Mouse (Mus musculus) limb, embryonic 15.5 days (tissue): ENCODE data around the gene Galntl5. TPM values are rescaled to one million over a fixed set of nuclear protein-coding genes. Genes with fewer than 3 reads are reported as not detected.
A peak's percentile ranks its signal among the peaks of the same experiment; 100 is the strongest.
"Not testable (repeated sequence)": the region's sequence is repeated elsewhere in the genome, so short reads cannot be mapped to it uniquely, and the experiment has no call there.

ENCODE experiments used
- ATAC-seq: fragments of 200-750 bp; cut with Nextera tagmentation; 2 replicates; pipeline ENCODE4 v1.8.0; 2017; ENCODE audit warnings: low read depth, moderate TSS enrichment; ENCODE audit not compliant: insufficient number of reproducible peaks, low FRiP score, low TSS enrichment
- H3K27ac ChIP-seq: fragments of 300-500 bp; sonication (generic); 2 replicates; pipeline ENCODE4 v1.5.1; 2015; ENCODE audit warnings: moderate library complexity, mild to moderate bottlenecking, inconsistent platforms
- H3K27me3 ChIP-seq: fragments of 300-500 bp; sonication (generic); 2 replicates; pipeline ENCODE4 v1.6.1; 2015; ENCODE audit warnings: inconsistent platforms
- H3K36me3 ChIP-seq: fragments of 300-500 bp; sonication (generic); 2 replicates; pipeline ENCODE4 v1.6.1; 2015; ENCODE audit warnings: inconsistent platforms
- H3K4me1 ChIP-seq: fragments of 300-500 bp; sonication (generic); 2 replicates; pipeline ENCODE4 v1.6.1; 2015; ENCODE audit warnings: inconsistent platforms
- H3K4me2 ChIP-seq: fragments of 300-500 bp; sonication (generic); 2 replicates; pipeline ENCODE4 v1.6.1; 2015; ENCODE audit warnings: mild to moderate bottlenecking, inconsistent platforms
- H3K4me3 ChIP-seq: fragments of 300-500 bp; sonication (generic); 2 replicates; pipeline ENCODE4 v1.5.1; 2015; ENCODE audit warnings: mild to moderate bottlenecking, inconsistent platforms
- H3K9ac ChIP-seq: fragments of 300-500 bp; sonication (generic); 2 replicates; pipeline ENCODE4 v1.6.1; 2015; ENCODE audit warnings: inconsistent platforms
- H3K9me3 ChIP-seq: fragments of 300-500 bp; sonication (generic); 2 replicates; pipeline ENCODE4 v1.6.1; 2016; ENCODE audit warnings: inconsistent platforms
- WGBS: fragments of 180-500 bp; shearing (Covaris S2); methylation state at CpG from one replicate; pipeline ENCODE4 v1.1.7; 2015; 5-methylcytosine and 5-hydroxymethylcytosine counted together
- polyA plus RNA-seq: library from polyadenylated mRNA; unstranded; fragments of >200 nt; fragmentation: Nextera tagmentation; extraction: Ambion mirVana; gene quantifications from 2 replicates; pipeline ENCODE4 v1.2.1, GENCODE M21; 2015

The Galntl5 gene
- polyA plus RNA-seq, 1 experiment from 2014 or later = not detected

DNA sequence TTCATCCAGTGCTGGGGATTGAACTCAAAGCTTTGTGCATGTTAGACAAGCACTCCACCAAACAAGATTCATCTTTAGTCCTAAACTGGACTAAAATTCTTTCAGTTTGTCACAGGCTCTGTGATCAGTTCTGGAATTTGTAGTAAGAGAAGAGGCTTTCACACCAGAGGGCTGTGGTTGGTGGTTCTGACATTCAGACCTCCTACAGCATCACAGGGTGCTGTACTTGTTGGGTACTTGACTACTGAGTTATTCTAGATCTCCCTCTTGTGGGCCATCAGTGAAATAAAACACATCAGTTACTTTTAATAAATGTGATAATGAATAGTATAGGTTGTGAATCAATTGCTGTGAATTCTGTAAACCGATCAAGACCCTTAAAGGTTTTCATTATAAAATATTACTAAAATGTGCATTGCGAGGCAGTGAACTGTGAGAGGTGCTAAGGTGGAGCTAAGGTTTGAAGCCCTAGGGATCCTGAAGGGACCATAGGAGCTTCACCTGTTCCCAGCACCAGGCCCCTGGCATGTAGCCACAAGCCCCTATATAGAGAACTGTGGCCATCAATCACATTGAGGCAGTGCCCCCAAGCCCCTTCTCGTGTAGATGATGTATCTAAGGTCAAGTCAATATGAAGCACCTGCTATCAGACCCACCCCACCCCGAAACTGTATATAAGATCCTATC is 16.0 kb upstream of the Galntl5 start:
- H3K4me2 ChIP-seq = no peak overlapping the region
- no peaks in the 10 kb centered on the region for H3K4me1 ChIP-seq
- 82% methylated on average over 4 of the region's 4 CpGs for WGBS
- no peaks in the 10 kb centered on the region for H3K9me3 ChIP-seq
- H3K27me3 ChIP-seq = no peaks in the 10 kb centered on the region
- no peak overlapping the region for H3K4me3 ChIP-seq
- peak; percentile 54; the same call in 1 of the 2 replicates for ATAC-seq
- no peak overlapping the region for H3K9ac ChIP-seq
- no peak overlapping the region for H3K27ac ChIP-seq
- H3K36me3 ChIP-seq = no peaks in the 10 kb centered on the region

GRCm38 (mm10) chr5:25165789-25166135 is 15.5 kb upstream of the Galntl5 start:
- no peak overlapping the region for H3K4me2 ChIP-seq
- ATAC-seq = no peak
- H3K4me3 ChIP-seq = no peak overlapping the region
- no peaks in the 10 kb centered on the region for H3K9me3 ChIP-seq
- 84% methylated on average over 3 of the region's 3 CpGs for WGBS
- no peak overlapping the region for H3K27ac ChIP-seq
- no peaks in the 10 kb centered on the region for H3K4me1 ChIP-seq
- H3K27me3 ChIP-seq = no peaks in the 10 kb centered on the region
- H3K9ac ChIP-seq = no peak overlapping the region
- no peaks in the 10 kb centered on the region for H3K36me3 ChIP-seq

GRCm38 (mm10) chr5:25166665-25167064 is 14.6 kb upstream of the Galntl5 start:
- Histone ChIP-seq H3K4me1 (no peaks in the 10 kb centered on the region), H3K27ac (no peak overlapping the region), H3K36me3 (no peaks in the 10 kb centered on the region), H3K9ac (no peak overlapping the region), H3K9me3 (no peaks in the 10 kb centered on the region), H3K27me3 (no peaks in the 10 kb centered on the region), H3K4me2 (no peak overlapping the region), H3K4me3 (no peak overlapping the region)
- WGBS = 71% methylated on average over 4 of the region's 4 CpGs
- ATAC-seq = no peak

DNA sequence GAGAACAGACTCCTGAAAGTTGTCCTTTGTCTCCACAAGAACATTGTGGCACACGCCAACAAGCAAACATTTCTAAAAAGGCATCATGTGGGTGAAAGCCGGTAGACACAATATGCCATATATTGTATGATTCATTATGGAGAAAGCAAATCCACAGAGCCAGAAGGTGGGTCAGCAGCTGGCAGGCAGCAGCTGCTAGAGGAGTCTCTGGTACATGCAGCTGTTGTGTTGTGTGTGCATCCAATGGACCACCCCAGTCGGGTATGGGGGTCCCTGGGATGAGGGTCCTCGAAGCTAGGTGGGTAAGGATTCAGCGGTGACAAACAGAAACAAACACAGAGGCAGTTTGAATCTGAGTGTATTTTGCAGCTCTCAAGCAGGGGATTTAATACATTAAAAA is 3.3 kb upstream of the Galntl5 start:
- H3K9me3 ChIP-seq, H3K4me3 ChIP-seq, H3K27ac ChIP-seq, H3K27me3 ChIP-seq, H3K4me2 ChIP-seq, H3K9ac ChIP-seq, ATAC-seq, H3K36me3 ChIP-seq, H3K4me1 ChIP-seq: not testable (repeated sequence)
- WGBS = 82% methylated on average over 5 of the region's 5 CpGs

DNA sequence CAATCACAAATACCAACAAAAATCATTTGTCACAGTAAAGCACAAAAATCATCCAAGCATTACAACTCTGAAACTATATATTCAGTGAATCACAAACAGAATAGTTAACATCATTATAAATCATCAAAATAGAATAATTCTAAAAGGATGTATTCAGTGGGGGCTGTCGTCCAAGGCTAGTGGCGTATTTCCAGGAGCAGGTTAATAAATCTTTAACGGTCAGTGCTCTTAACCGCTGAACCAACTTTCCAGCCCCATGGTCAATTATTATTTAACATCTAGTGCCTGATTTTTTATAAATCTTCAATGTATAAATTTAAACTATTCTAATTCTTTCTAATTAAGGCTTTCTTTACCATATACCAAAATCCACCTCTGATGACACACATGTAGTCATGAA is 2.7 kb upstream of the Galntl5 start:
- ATAC-seq, H3K4me2 ChIP-seq, H3K4me3 ChIP-seq, H3K27ac ChIP-seq, H3K9me3 ChIP-seq, H3K36me3 ChIP-seq, H3K9ac ChIP-seq, H3K4me1 ChIP-seq, H3K27me3 ChIP-seq: not testable (repeated sequence)
- WGBS = 64% methylated on average over 4 of the region's 4 CpGs

DNA sequence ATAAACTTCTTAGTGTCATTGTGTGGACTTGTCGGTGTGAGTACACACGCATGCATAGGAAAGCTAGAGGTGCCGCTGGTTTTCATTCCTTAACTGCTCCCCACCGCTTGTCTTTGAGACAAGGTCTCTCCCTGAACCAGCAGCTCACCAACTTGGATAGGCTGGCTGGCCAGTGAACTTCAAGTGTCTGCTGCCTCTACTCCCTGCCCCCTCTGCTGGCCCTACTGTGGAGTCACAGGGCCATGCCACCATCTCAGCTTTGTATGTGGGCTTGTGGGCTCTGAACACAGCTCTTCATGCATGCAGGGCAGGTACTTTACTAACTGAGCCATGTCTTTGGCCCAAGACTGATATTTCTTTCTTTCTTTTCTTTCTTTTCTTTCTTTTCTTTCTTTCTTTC is 2.0 kb upstream of the Galntl5 start:
- Histone ChIP-seq H3K4me1 (no peaks in the 10 kb centered on the region), H3K27ac (no peak overlapping the region), H3K27me3 (no peaks in the 10 kb centered on the region), H3K9ac (no peak overlapping the region), H3K36me3 (no peaks in the 10 kb centered on the region), H3K4me3 (no peak overlapping the region), H3K9me3 (no peaks in the 10 kb centered on the region), H3K4me2 (no peak overlapping the region)
- 92% methylated on average over 4 of the region's 4 CpGs for WGBS
- ATAC-seq = no peak

DNA sequence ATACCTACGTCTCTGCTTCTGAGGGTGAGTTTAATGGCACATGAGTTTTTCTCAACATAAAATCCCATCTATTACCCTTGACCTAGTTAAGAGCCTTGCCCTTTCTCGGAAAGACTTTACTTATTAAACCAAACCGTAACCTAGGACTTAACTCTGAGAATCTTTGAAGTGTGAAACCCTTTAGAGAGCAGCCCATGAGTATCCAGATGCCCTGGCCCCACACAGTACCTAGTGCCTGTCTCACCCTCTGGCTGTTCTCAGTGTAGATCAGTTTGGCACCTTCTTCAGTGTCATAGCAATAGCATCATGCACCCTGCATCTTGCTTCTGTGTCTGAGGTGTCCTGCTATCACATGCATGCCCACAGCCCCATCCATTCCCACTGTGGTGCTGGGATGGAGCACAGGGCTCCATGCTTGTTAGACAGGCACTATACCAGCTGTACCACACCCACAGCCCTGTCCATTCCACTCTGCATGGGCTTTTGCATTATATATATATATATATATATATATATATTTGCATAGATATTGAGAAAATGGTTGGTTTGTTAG is 1.2 kb upstream of the Galntl5 start:
- Histone ChIP-seq H3K4me2 (no peak overlapping the region), H3K4me3 (no peak overlapping the region), H3K9ac (no peak overlapping the region), H3K9me3 (no peaks in the 10 kb centered on the region), H3K36me3 (no peaks in the 10 kb centered on the region), H3K27me3 (no peaks in the 10 kb centered on the region), H3K4me1 (no peaks in the 10 kb centered on the region), H3K27ac (no peak overlapping the region)
- WGBS = 78% methylated on average over 3 of the region's 3 CpGs
- ATAC-seq = no peak

GRCm38 (mm10) chr5:25183595-25183994 is 2.3 kb downstream of the Galntl5 start:
- WGBS = 82% methylated on average over 4 of the region's 4 CpGs
- ATAC-seq = no peak
- no peaks in the 10 kb centered on the region for H3K9me3 ChIP-seq

GRCm38 (mm10) chr5:25184594-25184993 is 3.3 kb downstream of the Galntl5 start:
- Histone ChIP-seq H3K4me2 (no peak overlapping the region), H3K9ac (no peak overlapping the region), H3K27me3 (no peaks in the 10 kb centered on the region), H3K4me3 (no peak overlapping the region), H3K27ac (no peak overlapping the region), H3K4me1 (no peaks in the 10 kb centered on the region), H3K36me3 (no peaks in the 10 kb centered on the region), H3K9me3 (no peaks in the 10 kb centered on the region)
- WGBS = 64% methylated on average over 2 of the region's 2 CpGs
- no peak for ATAC-seq

More at GRCm38 (mm10) chr5:25183595-25183994, 2.3 kb downstream of the Galntl5 start:
- Histone ChIP-seq H3K36me3 (no peaks in the 10 kb centered on the region), H3K27me3 (no peaks in the 10 kb centered on the region), H3K9ac (no peak overlapping the region), H3K4me1 (no peaks in the 10 kb centered on the region), H3K4me3 (no peak overlapping the region), H3K4me2 (no peak overlapping the region), H3K27ac (no peak overlapping the region)

GRCm38 (mm10) chr5:25187727-25188126 is 6.5 kb downstream of the Galntl5 start:
- Histone ChIP-seq H3K27ac (no peak overlapping the region), H3K4me2 (no peak overlapping the region), H3K27me3 (no peaks in the 10 kb centered on the region), H3K4me1 (no peaks in the 10 kb centered on the region), H3K36me3 (no peaks in the 10 kb centered on the region), H3K4me3 (no peak overlapping the region), H3K9me3 (no peaks in the 10 kb centered on the region), H3K9ac (no peak overlapping the region)
- no peak for ATAC-seq

DNA sequence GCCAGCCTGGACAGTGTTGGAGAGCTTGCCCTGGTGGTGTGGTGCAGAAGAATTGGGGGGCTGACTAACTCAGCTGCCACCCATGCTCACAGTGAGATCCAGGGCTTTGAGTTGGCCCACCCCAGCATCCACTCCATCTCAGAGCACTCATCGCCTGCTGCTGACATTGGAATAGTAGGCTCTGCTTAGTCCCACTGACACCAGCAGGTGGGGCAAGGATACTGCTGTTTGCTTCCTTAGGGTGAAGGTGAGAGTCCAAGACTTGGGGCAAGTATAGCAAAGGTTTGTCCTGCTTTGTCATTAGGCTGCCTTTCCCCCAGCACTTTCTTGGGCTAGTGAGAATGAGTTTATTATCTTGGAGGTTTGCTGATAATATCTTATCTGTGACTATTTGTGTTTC is 7.5 kb downstream of the Galntl5 start:
- Histone ChIP-seq H3K4me2 (no peak overlapping the region), H3K27me3 (no peaks in the 10 kb centered on the region), H3K36me3 (no peaks in the 10 kb centered on the region), H3K9me3 (no peaks in the 10 kb centered on the region), H3K9ac (no peak overlapping the region), H3K4me3 (no peak overlapping the region), H3K27ac (no peak overlapping the region), H3K4me1 (no peaks in the 10 kb centered on the region)
- no peak for ATAC-seq
- WGBS = 46% methylated on average over 1 of the region's 1 CpGs

DNA sequence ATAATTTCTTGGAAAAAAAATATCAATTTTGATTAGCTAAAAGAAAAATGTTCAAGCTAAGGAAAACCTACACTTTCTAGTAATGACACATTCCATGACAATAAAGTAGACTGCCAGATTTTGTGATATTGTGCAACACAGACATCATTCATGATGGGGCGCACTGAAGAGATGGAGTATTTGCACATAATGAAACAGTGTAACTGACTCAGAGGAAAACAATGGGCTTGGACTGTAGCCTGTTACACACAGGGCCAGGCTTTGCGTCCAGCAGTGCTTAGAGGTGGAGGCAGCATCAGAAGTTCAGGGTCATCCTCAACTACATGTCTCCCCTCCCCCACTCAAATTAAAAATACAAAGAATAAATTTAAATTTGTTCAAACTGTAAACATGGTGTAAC is 9.3 kb downstream of the Galntl5 start:
- Histone ChIP-seq H3K27me3 (no peaks in the 10 kb centered on the region), H3K4me1 (no peaks in the 10 kb centered on the region), H3K9ac (no peak overlapping the region), H3K4me3 (no peak overlapping the region), H3K9me3 (no peaks in the 10 kb centered on the region), H3K4me2 (no peak overlapping the region), H3K36me3 (no peaks in the 10 kb centered on the region), H3K27ac (no peak overlapping the region)
- WGBS = 76% methylated on average over 2 of the region's 2 CpGs
- no peak for ATAC-seq

DNA sequence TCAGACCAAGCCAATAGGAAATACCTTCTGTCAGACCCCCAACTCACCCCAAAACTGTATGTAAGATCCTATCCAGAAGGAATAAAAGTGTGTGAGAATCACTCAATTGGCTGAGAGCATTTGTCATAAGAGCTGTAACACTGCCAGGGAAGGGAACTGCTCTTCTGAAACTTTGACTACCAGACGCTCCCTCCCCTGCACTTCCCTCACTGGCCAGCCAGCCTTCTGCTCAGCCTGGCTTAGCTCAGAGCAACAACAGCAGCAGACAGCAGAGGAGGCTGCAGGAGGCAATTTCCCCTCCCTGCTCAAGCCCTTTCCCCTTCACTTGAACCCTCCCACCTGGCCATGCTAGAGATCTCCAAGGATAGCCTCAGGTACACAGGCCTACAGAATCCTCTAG is 30.6 kb downstream of the Galntl5 start:
- WGBS = 58% methylated on average over 1 of the region's 1 CpGs

More for the DNA sequence above, 30.6 kb downstream of the Galntl5 start:
- no peaks in the 10 kb centered on the region for H3K9me3 ChIP-seq
- no peak overlapping the region for H3K27ac ChIP-seq
- H3K4me2 ChIP-seq = no peak overlapping the region
- H3K9ac ChIP-seq = no peak overlapping the region
- no peaks in the 10 kb centered on the region for H3K4me1 ChIP-seq
- no peak overlapping the region for H3K4me3 ChIP-seq
- no peak for ATAC-seq
- H3K27me3 ChIP-seq = no peaks in the 10 kb centered on the region
- H3K36me3 ChIP-seq = no peaks in the 10 kb centered on the region
